Mouse (Mus musculus): ENCODE results near the gene Ddah1.

GRCm38 (mm10) chr3:145773384-145773783 lies 14.9 kb downstream of the Ddah1 start:
- TF ChIP-seq CTCF (IDR thresholded peaks at IDR 0.05; ENCODE audit: low read depth) = no peak
- TF ChIP-seq EP300 (IDR thresholded peaks at IDR 0.05; ENCODE audit: low read depth) = no peak

All from heart, postnatal 0 days (tissue).